Mouse (Mus musculus) heart, adult 18-20 months (tissue): ENCODE measurements around the gene Thumpd2. TPM values are rescaled to one million over a fixed set of nuclear protein-coding genes. Genes with fewer than 3 reads are reported as not detected.

Source experiments
- DNase-seq, 2 experiments: peaks; one replicate each; pipeline ENCODE4 v3.0.0; 2021 to 2022; ENCODE audit warnings: mixed read lengths in 1 of 2
- long read RNA-seq, 2 experiments: library from polyadenylated mRNA; stranded (forward); transcript quantifications; one replicate each; pipeline ENCODE4 v2.0.0; 2021
- total RNA-seq, 2 experiments: library from RNA; stranded (reverse); gene quantifications; 2 replicates each; pipeline ENCODE4 v1.2.3; 2021

Gene Thumpd2
- 1 to 10 TPM; 3.5 to 3.6 TPM for total RNA-seq
- long read RNA-seq, experiment 1, transcript Thumpd2-201 (10 exons, 1,833 nt) = major isoform, 12 of 16 reads
- long read RNA-seq, experiment 1, partial matches to known transcripts = 1 of 16 reads
- long read RNA-seq, experiment 1, other reads (novel, unspliced or antisense) = 3 of 16 reads
- long read RNA-seq, experiment 2, transcript Thumpd2-201 (10 exons, 1,833 nt) = major isoform, 5 of 6 reads
- long read RNA-seq, experiment 2, partial matches to known transcripts = 0 of 6 reads
- long read RNA-seq, experiment 2, other reads (novel, unspliced or antisense) = 1 of 6 reads

GRCm38 (mm10) chr17:81064979-81065311, at the start of gene Thumpd2:
Gene Thumpd2, minus strand, starts transcription at chr17:81065082.
- peak; percentile 89 to 92 for DNase-seq

GRCm38 (mm10) chr17:81104237-81104636, 39.4 kb upstream of the Thumpd2 start:
- no peak for DNase-seq

- no peak for DNase-seq
Measured at GRCm38 (mm10) chr17:81102866-81103265, 38.0 kb upstream of the Thumpd2 start.

GRCm38 (mm10) chr17:81098444-81098843, 33.6 kb upstream of the Thumpd2 start:
- no peak for DNase-seq

GRCm38 (mm10) chr17:81096490-81096889, 31.6 kb upstream of the Thumpd2 start:
- no peak for DNase-seq

GRCm38 (mm10) chr17:81092794-81093193, 27.9 kb upstream of the Thumpd2 start:
- no peak for DNase-seq

GRCm38 (mm10) chr17:81088866-81089265, 24.0 kb upstream of the Thumpd2 start:
- DNase-seq = no peak

- no peak for DNase-seq
Measured at GRCm38 (mm10) chr17:81087735-81088134, 22.9 kb upstream of the Thumpd2 start.

- peak; percentile 16 to 49 for DNase-seq
Measured at GRCm38 (mm10) chr17:81064279-81064978, 453 bp downstream of the Thumpd2 start.

- DNase-seq = no peak
Measured at GRCm38 (mm10) chr17:81063346-81063745, 1.5 kb downstream of the Thumpd2 start.

- DNase-seq = peak in 1 of 2 experiments; percentile 9
Measured at GRCm38 (mm10) chr17:81062349-81062871, 2.5 kb downstream of the Thumpd2 start.

GRCm38 (mm10) chr17:81056796-81057381, 8.0 kb downstream of the Thumpd2 start:
- no peak for DNase-seq

GRCm38 (mm10) chr17:81056035-81056434, 8.8 kb downstream of the Thumpd2 start:
- no peak for DNase-seq

GRCm38 (mm10) chr17:81055522-81055921, 9.4 kb downstream of the Thumpd2 start:
- DNase-seq = no peak

GRCm38 (mm10) chr17:81053274-81053673, 11.6 kb downstream of the Thumpd2 start:
- no peak for DNase-seq

GRCm38 (mm10) chr17:81047930-81048564, 16.8 kb downstream of the Thumpd2 start:
- no peak for DNase-seq

GRCm38 (mm10) chr17:81045525-81046150, 19.2 kb downstream of the Thumpd2 start:
- DNase-seq = peak in 1 of 2 experiments; percentile 60

- DNase-seq = no peak
Measured at GRCm38 (mm10) chr17:81045115-81045514, 19.8 kb downstream of the Thumpd2 start.

- DNase-seq = no peak
Measured at GRCm38 (mm10) chr17:81044356-81044755, 20.5 kb downstream of the Thumpd2 start.

- no peak for DNase-seq
Measured at GRCm38 (mm10) chr17:81041662-81042061, 23.2 kb downstream of the Thumpd2 start.

GRCm38 (mm10) chr17:81038707-81039408, 26.0 kb downstream of the Thumpd2 start:
- no peak for DNase-seq
